Mouse (Mus musculus): ENCODE results near the gene Itprid1. TPM values are rescaled to one million over a fixed set of nuclear protein-coding genes. Genes with fewer than 3 reads are reported as not detected.

The Itprid1 gene
- not detected for total RNA-seq (2023)

GRCm38 (mm10) chr6:55836650-55837320, at the start of gene Itprid1:
Gene Itprid1, plus strand, starts transcription at chr6:55836895.

DNA sequence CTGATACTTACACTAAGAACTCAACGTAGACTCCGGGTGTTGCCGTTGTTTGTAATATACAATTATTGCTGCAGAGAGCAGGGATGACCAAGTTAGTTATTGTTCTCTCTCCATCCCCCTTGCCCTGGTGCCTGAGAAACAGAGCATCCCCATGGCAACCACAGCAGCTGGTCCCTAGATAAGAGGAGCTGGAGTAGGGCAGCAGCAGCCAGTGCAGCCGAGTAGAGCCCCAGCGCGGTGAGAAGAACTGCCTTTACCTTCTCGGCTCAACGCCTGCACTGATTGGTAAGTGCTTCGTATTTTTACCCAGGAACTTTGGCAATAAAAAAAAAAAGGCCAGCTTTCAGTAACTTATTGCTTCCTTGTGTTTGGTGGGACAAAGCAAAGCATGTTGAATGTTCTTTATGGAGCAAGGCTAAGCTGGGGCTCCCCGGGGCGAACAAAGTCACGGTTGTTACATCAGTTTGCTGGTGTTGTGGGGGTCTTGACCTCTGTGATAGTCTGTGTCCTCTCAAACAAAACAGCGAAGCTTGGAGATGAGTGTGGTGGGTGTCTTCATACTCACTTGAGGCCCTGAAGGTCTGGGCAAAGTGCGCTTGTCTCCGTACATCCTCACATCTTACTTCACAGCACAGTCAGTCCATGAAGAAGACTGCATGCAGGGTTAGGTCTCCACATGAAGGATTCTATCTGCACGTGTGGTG, 180.7 kb downstream of the Itprid1 start, which contains the start of gene Ppp1r17:
Ppp1r17 (plus strand) TSS at position 207 of the 704 bp plus-strand sequence.

Other genes with a start within 250 kb of the Itprid1 start
- gene Neurod6, start 155.6 kb upstream of the Itprid1 start, total RNA-seq (2023) = not detected
- gene Ppp1r17, start 180.6 kb downstream of the Itprid1 start, total RNA-seq (2023) = not detected

Measured in neutrophil, adult 59 days (primary cell).